Mouse (Mus musculus): ENCODE measurements around the gene Kirrel3. TPM values are rescaled to one million over a fixed set of nuclear protein-coding genes. Genes with fewer than 3 reads are reported as not detected.

Kirrel3 gene
- polyA plus RNA-seq, 1 experiment from 2014 or later = 2.3 TPM

- WGBS = 32% methylated on average over 5 of the region's 5 CpGs
- Histone ChIP-seq H3K27me3 (ENCODE audit: control insufficient read depth, insufficient read depth, low read length) (no peaks in the 10 kb centered on the region), H3K4me3 (replicated peaks; ENCODE audit: low read length) (no peak overlapping the region), H3K9ac (ENCODE audit: low read length) (no peak overlapping the region), H3K4me1 (ENCODE audit: control insufficient read depth, insufficient read depth, low read length) (no peaks in the 10 kb centered on the region), H3K36me3 (ENCODE audit: control insufficient read depth, insufficient read depth, low read length) (no peaks in the 10 kb centered on the region), H3K27ac (ENCODE audit: low read length) (no peak overlapping the region), H3K4me2 (ENCODE audit: low read depth, low read length) (no peak overlapping the region), H3K9me3 (replicated peaks; ENCODE audit: control insufficient read depth, low read length) (no peaks in the 10 kb centered on the region)
- ATAC-seq (ENCODE audit: insufficient read depth, low FRiP score) = no peak
Measured at GRCm38 (mm10) chr9:34886746-34887145, 401.1 kb downstream of the Kirrel3 start.

- Histone ChIP-seq H3K9ac (ENCODE audit: low read length) (no peak overlapping the region), H3K9me3 (replicated peaks; ENCODE audit: control insufficient read depth, low read length) (no peaks in the 10 kb centered on the region), H3K36me3 (ENCODE audit: control insufficient read depth, insufficient read depth, low read length) (no peaks in the 10 kb centered on the region), H3K4me3 (replicated peaks; ENCODE audit: low read length) (no peak overlapping the region), H3K27ac (ENCODE audit: low read length) (no peak overlapping the region), H3K4me2 (ENCODE audit: low read depth, low read length) (no peak overlapping the region), H3K27me3 (ENCODE audit: control insufficient read depth, insufficient read depth, low read length) (no peaks in the 10 kb centered on the region), H3K4me1 (ENCODE audit: control insufficient read depth, insufficient read depth, low read length) (no peaks in the 10 kb centered on the region)
- WGBS = 39% methylated on average over 2 of the region's 2 CpGs
- ATAC-seq (ENCODE audit: insufficient read depth, low FRiP score) = no peak
Measured at GRCm38 (mm10) chr9:34887196-34887595, 401.5 kb downstream of the Kirrel3 start.

GRCm38 (mm10) chr9:34888298-34888697, 402.6 kb downstream of the Kirrel3 start:
- ATAC-seq (ENCODE audit: insufficient read depth, low FRiP score) = no peak
- 78% methylated on average over 2 of the region's 2 CpGs for WGBS

GRCm38 (mm10) chr9:34901216-34901615, 415.5 kb downstream of the Kirrel3 start:
- 84% methylated on average over 4 of the region's 4 CpGs for WGBS
- H3K27me3 ChIP-seq (ENCODE audit: control insufficient read depth, insufficient read depth, low read length) = no peaks in the 10 kb centered on the region
- H3K4me3 ChIP-seq (replicated peaks; ENCODE audit: low read length) = no peak overlapping the region
- no peaks in the 10 kb centered on the region for H3K36me3 ChIP-seq (ENCODE audit: control insufficient read depth, insufficient read depth, low read length)
- no peaks in the 10 kb centered on the region for H3K4me1 ChIP-seq (ENCODE audit: control insufficient read depth, insufficient read depth, low read length)
- no peak overlapping the region for H3K9ac ChIP-seq (ENCODE audit: low read length)
- H3K4me2 ChIP-seq (ENCODE audit: low read depth, low read length) = no peak overlapping the region
- no peak overlapping the region for H3K27ac ChIP-seq (ENCODE audit: low read length)
- H3K9me3 ChIP-seq (replicated peaks; ENCODE audit: control insufficient read depth, low read length) = no peaks in the 10 kb centered on the region
- no peak for ATAC-seq (ENCODE audit: insufficient read depth, low FRiP score)

More at GRCm38 (mm10) chr9:34888298-34888697, 402.6 kb downstream of the Kirrel3 start:
- H3K4me3 ChIP-seq (replicated peaks; ENCODE audit: low read length) = no peak overlapping the region
- H3K4me1 ChIP-seq (ENCODE audit: control insufficient read depth, insufficient read depth, low read length) = no peaks in the 10 kb centered on the region
- H3K36me3 ChIP-seq (ENCODE audit: control insufficient read depth, insufficient read depth, low read length) = no peaks in the 10 kb centered on the region
- no peak overlapping the region for H3K9ac ChIP-seq (ENCODE audit: low read length)
- no peak overlapping the region for H3K27ac ChIP-seq (ENCODE audit: low read length)
- H3K27me3 ChIP-seq (ENCODE audit: control insufficient read depth, insufficient read depth, low read length) = no peaks in the 10 kb centered on the region
- no peaks in the 10 kb centered on the region for H3K9me3 ChIP-seq (replicated peaks; ENCODE audit: control insufficient read depth, low read length)
- no peak overlapping the region for H3K4me2 ChIP-seq (ENCODE audit: low read depth, low read length)

- no peak overlapping the region for H3K4me3 ChIP-seq (replicated peaks; ENCODE audit: low read length)
- 55% methylated on average over 2 of the region's 2 CpGs for WGBS
- ATAC-seq (ENCODE audit: insufficient read depth, low FRiP score) = no peak
- H3K4me2 ChIP-seq (ENCODE audit: low read depth, low read length) = no peak overlapping the region
- no peaks in the 10 kb centered on the region for H3K36me3 ChIP-seq (ENCODE audit: control insufficient read depth, insufficient read depth, low read length)
- no peaks in the 10 kb centered on the region for H3K9me3 ChIP-seq (replicated peaks; ENCODE audit: control insufficient read depth, low read length)
- no peaks in the 10 kb centered on the region for H3K27me3 ChIP-seq (ENCODE audit: control insufficient read depth, insufficient read depth, low read length)
- H3K9ac ChIP-seq (ENCODE audit: low read length) = no peak overlapping the region
- no peaks in the 10 kb centered on the region for H3K4me1 ChIP-seq (ENCODE audit: control insufficient read depth, insufficient read depth, low read length)
- no peak overlapping the region for H3K27ac ChIP-seq (ENCODE audit: low read length)
Measured at GRCm38 (mm10) chr9:34901888-34902287, 416.2 kb downstream of the Kirrel3 start.

- 86% methylated on average over 6 of the region's 6 CpGs for WGBS
- Histone ChIP-seq H3K36me3 (ENCODE audit: control insufficient read depth, insufficient read depth, low read length) (no peaks in the 10 kb centered on the region), H3K9ac (ENCODE audit: low read length) (no peak overlapping the region), H3K4me2 (ENCODE audit: low read depth, low read length) (no peak overlapping the region), H3K27ac (ENCODE audit: low read length) (no peak overlapping the region), H3K9me3 (replicated peaks; ENCODE audit: control insufficient read depth, low read length) (no peaks in the 10 kb centered on the region), H3K4me1 (ENCODE audit: control insufficient read depth, insufficient read depth, low read length) (no peaks in the 10 kb centered on the region), H3K4me3 (replicated peaks; ENCODE audit: low read length) (no peak overlapping the region), H3K27me3 (ENCODE audit: control insufficient read depth, insufficient read depth, low read length) (no peaks in the 10 kb centered on the region)
- no peak for ATAC-seq (ENCODE audit: insufficient read depth, low FRiP score)
Measured at GRCm38 (mm10) chr9:34905164-34905563, 419.5 kb downstream of the Kirrel3 start.

GRCm38 (mm10) chr9:34908040-34908439, 422.3 kb downstream of the Kirrel3 start:
- Histone ChIP-seq H3K4me3 (replicated peaks; ENCODE audit: low read length) (no peak overlapping the region), H3K4me1 (ENCODE audit: control insufficient read depth, insufficient read depth, low read length) (no peaks in the 10 kb centered on the region), H3K9ac (ENCODE audit: low read length) (no peak overlapping the region), H3K27ac (ENCODE audit: low read length) (no peak overlapping the region), H3K36me3 (ENCODE audit: control insufficient read depth, insufficient read depth, low read length) (no peaks in the 10 kb centered on the region), H3K9me3 (replicated peaks; ENCODE audit: control insufficient read depth, low read length) (no peaks in the 10 kb centered on the region), H3K4me2 (ENCODE audit: low read depth, low read length) (no peak overlapping the region), H3K27me3 (ENCODE audit: control insufficient read depth, insufficient read depth, low read length) (no peaks in the 10 kb centered on the region)
- ATAC-seq (ENCODE audit: insufficient read depth, low FRiP score) = no peak
- WGBS = 69% methylated on average over 3 of the region's 3 CpGs

- WGBS = 76% methylated on average over 7 of the region's 7 CpGs
Measured at GRCm38 (mm10) chr9:34911838-34912237, 426.1 kb downstream of the Kirrel3 start.

GRCm38 (mm10) chr9:34912273-34912972, 426.7 kb downstream of the Kirrel3 start:
- 69% methylated on average over 2 of the region's 2 CpGs for WGBS
- Histone ChIP-seq H3K27ac (ENCODE audit: low read length) (no peak overlapping the region), H3K9me3 (replicated peaks; ENCODE audit: control insufficient read depth, low read length) (no peaks in the 10 kb centered on the region), H3K27me3 (ENCODE audit: control insufficient read depth, insufficient read depth, low read length) (no peaks in the 10 kb centered on the region), H3K4me3 (replicated peaks; ENCODE audit: low read length) (no peak overlapping the region), H3K36me3 (ENCODE audit: control insufficient read depth, insufficient read depth, low read length) (no peaks in the 10 kb centered on the region), H3K9ac (ENCODE audit: low read length) (no peak overlapping the region), H3K4me2 (ENCODE audit: low read depth, low read length) (no peak overlapping the region), H3K4me1 (ENCODE audit: control insufficient read depth, insufficient read depth, low read length) (no peaks in the 10 kb centered on the region)
- no peak for ATAC-seq (ENCODE audit: insufficient read depth, low FRiP score)

More at GRCm38 (mm10) chr9:34911838-34912237, 426.1 kb downstream of the Kirrel3 start:
- H3K36me3 ChIP-seq (ENCODE audit: control insufficient read depth, insufficient read depth, low read length) = no peaks in the 10 kb centered on the region
- ATAC-seq (ENCODE audit: insufficient read depth, low FRiP score) = no peak
- no peak overlapping the region for H3K4me3 ChIP-seq (replicated peaks; ENCODE audit: low read length)
- H3K9me3 ChIP-seq (replicated peaks; ENCODE audit: control insufficient read depth, low read length) = no peaks in the 10 kb centered on the region
- no peak overlapping the region for H3K4me2 ChIP-seq (ENCODE audit: low read depth, low read length)
- H3K4me1 ChIP-seq (ENCODE audit: control insufficient read depth, insufficient read depth, low read length) = no peaks in the 10 kb centered on the region
- no peak overlapping the region for H3K27ac ChIP-seq (ENCODE audit: low read length)
- no peaks in the 10 kb centered on the region for H3K27me3 ChIP-seq (ENCODE audit: control insufficient read depth, insufficient read depth, low read length)
- no peak overlapping the region for H3K9ac ChIP-seq (ENCODE audit: low read length)
